7 mouse cellular contexts compared by ENCODE assay signal in genomic region chr2:62646014-62646645, GRCm38 (mm10). TPM values are rescaled to one million over a fixed set of nuclear protein-coding genes. Genes with fewer than 3 reads are reported as not detected.
DNase-seq lines count a peak whose midpoint lies in the region; ATAC-seq and TF ChIP-seq lines count a peak whose summit lies in the region.

Ifih1 (minus strand) TSS chr2:62646255.

- H3K27ac ChIP-seq in hindbrain, embryonic 16.5 days (ENCODE audit: low read depth, low read length) = no peak within 1 kb of the TSS
- H3K27ac ChIP-seq in liver, embryonic 11.5 days (ENCODE audit: low read depth, low read length) = peak within 1 kb of the TSS; percentile 43
- peak within 1 kb of the TSS; percentile 65 for H3K27ac ChIP-seq in stomach, embryonic 16.5 days (ENCODE audit: low read length)

- H3K4me2 ChIP-seq in hindbrain, embryonic 16.5 days (ENCODE audit: low read length) = peak within 1 kb of the TSS; percentile 94
- peak within 1 kb of the TSS; percentile 68 for H3K4me2 ChIP-seq in liver, embryonic 11.5 days
- peak within 1 kb of the TSS; percentile 49 for H3K4me2 ChIP-seq in stomach, embryonic 16.5 days (ENCODE audit: low read depth, low read length)

- DNase-seq in Patski (ENCODE audit: low read depth, low spot score) = no peak
- peak; percentile 43 for DNase-seq in c-Kit-negative CD71-positive TER-119-positive erythroid progenitor cells, embryonic 14.5 days (ENCODE audit: low read depth, low spot score)
- DNase-seq in gastrocnemius, adult 8-10 months (ENCODE audit: low spot score in 2 of 2) = peak; percentile 18 to 38
- DNase-seq in liver, embryonic 11.5 days (ENCODE audit: low spot score) = peak; percentile 75

- POLR2A ChIA-PET in Patski (lab: Charles Lee) = no interaction called here

- TF ChIP-seq CTCF in Patski (IDR thresholded peaks at IDR 0.05) = peak; percentile 66

- no peaks in the 10 kb centered on the region for H3K27me3 ChIP-seq in Patski
- peaks cover 3% of the 10 kb centered on the region; the same call in 1 of the 2 replicates for H3K27me3 ChIP-seq in hindbrain, embryonic 16.5 days (replicated peaks; ENCODE audit: control insufficient read depth, insufficient read depth, low read length)
- H3K27me3 ChIP-seq in liver, embryonic 11.5 days (replicated peaks; ENCODE audit: control insufficient read depth, insufficient read depth, low read length) = no peaks in the 10 kb centered on the region
- no peaks in the 10 kb centered on the region for H3K27me3 ChIP-seq in stomach, embryonic 16.5 days (ENCODE audit: control insufficient read depth, insufficient read depth, low read length)

- whole genome bisulfite sequencing in hindbrain, embryonic 16.5 days = under 1% methylated on average over 30 of the region's 30 CpGs
- under 1% methylated on average over 30 of the region's 30 CpGs for WGBS in liver, embryonic 11.5 days
- 1% methylated on average over 30 of the region's 30 CpGs for WGBS in stomach, embryonic 16.5 days

- H3K9ac ChIP-seq in hindbrain, embryonic 16.5 days (ENCODE audit: low read depth, low read length) = peak within 1 kb of the TSS; percentile 66
- peak within 1 kb of the TSS; percentile 80 for H3K9ac ChIP-seq in liver, embryonic 11.5 days (ENCODE audit: low read depth, low read length)
- H3K9ac ChIP-seq in stomach, embryonic 16.5 days (ENCODE audit: low read length) = peak within 1 kb of the TSS; percentile 75

- peak; percentile 95 for ATAC-seq in Patski
- peak; percentile 84 for ATAC-seq in hindbrain, embryonic 16.5 days
- peak; percentile 82 for ATAC-seq in liver, embryonic 11.5 days (replicated peaks; ENCODE audit: low FRiP score)
- peak; percentile 77 for ATAC-seq in monocyte, adult 5-6 weeks (replicated peaks; ENCODE audit: insufficient number of reproducible peaks, low FRiP score, low TSS enrichment, poor library complexity, severe bottlenecking)
- peak; percentile 85 for ATAC-seq in stomach, embryonic 16.5 days (ENCODE audit: insufficient read depth, low FRiP score)

- H3K9me3 ChIP-seq in hindbrain, embryonic 16.5 days (ENCODE audit: control insufficient read depth, low read length) = no peaks in the 10 kb centered on the region
- no peaks in the 10 kb centered on the region for H3K9me3 ChIP-seq in liver, embryonic 11.5 days (ENCODE audit: control insufficient read depth, low read length)
- H3K9me3 ChIP-seq in stomach, embryonic 16.5 days (replicated peaks; ENCODE audit: control insufficient read depth, low read length) = no peaks in the 10 kb centered on the region

- H3K36me3 ChIP-seq in hindbrain, embryonic 16.5 days (ENCODE audit: control insufficient read depth, insufficient read depth, low read length) = no peaks in the 10 kb centered on the region
- no peaks in the 10 kb centered on the region for H3K36me3 ChIP-seq in liver, embryonic 11.5 days (ENCODE audit: control insufficient read depth, insufficient read depth, low read length)
- no peaks in the 10 kb centered on the region for H3K36me3 ChIP-seq in stomach, embryonic 16.5 days (ENCODE audit: control insufficient read depth, insufficient read depth, low read length)

- CTCF ChIA-PET in Patski (lab: Charles Lee) = interaction anchor here (1.5 to 4.0 kb wide), 3 partner anchors 16 to 18 kb away, joined by 6 to 27 read pairs (median 7); no protein-coding TSS in a partner anchor

- in situ Hi-C loops in Patski (cut with MboI; ENCODE audit: low pct_unique_long_range_greater_than_20kb) = loop anchor here (25.0 kb wide), 1 partner anchor 1009 kb away; no protein-coding TSS in a partner anchor

- peak within 1 kb of the TSS; percentile 53 for H3K4me3 ChIP-seq in hindbrain, embryonic 16.5 days (ENCODE audit: low read length)
- peak within 1 kb of the TSS; percentile 71 for H3K4me3 ChIP-seq in liver, embryonic 11.5 days (ENCODE audit: low read depth, low read length)
- H3K4me3 ChIP-seq in stomach, embryonic 16.5 days (replicated peaks; ENCODE audit: low read length) = peak within 1 kb of the TSS; percentile 57

- H3K4me1 ChIP-seq in hindbrain, embryonic 16.5 days (ENCODE audit: control insufficient read depth, insufficient read depth, low read depth, low read length) = peaks cover 14% of the 10 kb centered on the region
- H3K4me1 ChIP-seq in liver, embryonic 11.5 days (replicated peaks; ENCODE audit: control insufficient read depth, insufficient read depth, low read length) = no peaks in the 10 kb centered on the region; the same call in 1 of the 2 replicates
- H3K4me1 ChIP-seq in stomach, embryonic 16.5 days (ENCODE audit: control insufficient read depth, insufficient read depth, low read length) = peaks cover 9% of the 10 kb centered on the region; the same call in 1 of the 2 replicates

RNA-seq across cellular contexts. Expression of gene Ifih1, which starts in this region (rescaled TPM):
- polyA plus RNA-seq in Patski (2021) = 3.2 TPM
- 1 to 10 TPM; 2.5 to 3.5 (median 2.9) TPM for total RNA-seq in gastrocnemius, adult 8-10 months (2022)
- polyA plus RNA-seq in hindbrain, embryonic 16.5 days (2015; fragmentation: Nextera tagmentation; extraction: Ambion mirVana) = 1.3 and 1.5 TPM in 2 replicates
- polyA plus RNA-seq in liver, embryonic 11.5 days (2014; fragmentation: Nextera tagmentation; extraction: Ambion mirVana) = 2.9 and 3.9 TPM in 2 replicates
- 27.3 to 53.1 TPM (median 48.1 TPM) in 3 replicates for total RNA-seq in monocyte, adult 5-6 weeks (2017)
- polyA plus RNA-seq in stomach, embryonic 16.5 days (2015; fragmentation: Nextera tagmentation; extraction: Ambion mirVana) = 4.3 and 4.8 TPM in 2 replicates
